Mouse (Mus musculus): ENCODE data around the gene Gm13420.

Gene Gm13420

DNA sequence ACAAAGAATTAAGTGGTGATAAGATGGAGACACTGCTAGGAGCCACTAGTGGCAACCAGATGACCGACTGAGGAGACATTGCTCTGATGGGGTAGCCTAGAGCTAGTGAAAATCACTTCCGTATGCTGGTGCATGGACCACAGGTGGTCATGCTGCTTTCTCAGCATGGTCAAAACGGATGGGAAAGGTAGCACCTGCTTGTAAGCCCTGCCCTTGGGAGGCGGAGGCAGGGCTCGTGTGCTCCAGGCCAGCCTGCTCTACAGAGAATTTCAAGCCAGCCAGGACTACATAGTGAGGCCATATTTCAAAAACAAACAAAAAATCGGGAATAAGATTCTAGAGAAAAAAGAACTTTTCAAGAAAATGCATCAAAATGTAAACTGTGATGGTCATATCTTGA, 50.1 kb downstream of the Gm13420 start:
- no peak for DNase-seq (ENCODE audit: low spot score in 2 of 2)

DNA sequence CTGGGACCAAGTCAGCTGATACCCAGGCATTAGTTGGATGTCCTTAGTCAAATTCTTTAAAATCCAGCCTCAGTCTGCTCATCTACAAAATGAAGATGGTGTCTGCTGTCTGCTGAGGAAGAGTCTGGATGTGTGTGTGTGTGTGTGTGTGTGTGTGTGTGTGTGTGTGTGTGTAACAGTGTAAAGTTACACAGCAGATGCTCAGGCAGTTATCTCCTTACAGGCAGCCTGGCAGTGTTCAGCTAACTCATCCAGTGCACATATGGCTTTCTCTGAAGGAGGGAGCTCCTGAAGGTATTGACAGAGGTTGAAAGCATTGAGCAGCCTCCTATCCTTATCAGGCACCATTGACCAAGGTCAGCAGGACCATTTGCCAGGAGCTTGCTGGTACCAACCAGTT, 50.6 kb downstream of the Gm13420 start:
- DNase-seq (ENCODE audit: low spot score in 2 of 2): no peak

DNA sequence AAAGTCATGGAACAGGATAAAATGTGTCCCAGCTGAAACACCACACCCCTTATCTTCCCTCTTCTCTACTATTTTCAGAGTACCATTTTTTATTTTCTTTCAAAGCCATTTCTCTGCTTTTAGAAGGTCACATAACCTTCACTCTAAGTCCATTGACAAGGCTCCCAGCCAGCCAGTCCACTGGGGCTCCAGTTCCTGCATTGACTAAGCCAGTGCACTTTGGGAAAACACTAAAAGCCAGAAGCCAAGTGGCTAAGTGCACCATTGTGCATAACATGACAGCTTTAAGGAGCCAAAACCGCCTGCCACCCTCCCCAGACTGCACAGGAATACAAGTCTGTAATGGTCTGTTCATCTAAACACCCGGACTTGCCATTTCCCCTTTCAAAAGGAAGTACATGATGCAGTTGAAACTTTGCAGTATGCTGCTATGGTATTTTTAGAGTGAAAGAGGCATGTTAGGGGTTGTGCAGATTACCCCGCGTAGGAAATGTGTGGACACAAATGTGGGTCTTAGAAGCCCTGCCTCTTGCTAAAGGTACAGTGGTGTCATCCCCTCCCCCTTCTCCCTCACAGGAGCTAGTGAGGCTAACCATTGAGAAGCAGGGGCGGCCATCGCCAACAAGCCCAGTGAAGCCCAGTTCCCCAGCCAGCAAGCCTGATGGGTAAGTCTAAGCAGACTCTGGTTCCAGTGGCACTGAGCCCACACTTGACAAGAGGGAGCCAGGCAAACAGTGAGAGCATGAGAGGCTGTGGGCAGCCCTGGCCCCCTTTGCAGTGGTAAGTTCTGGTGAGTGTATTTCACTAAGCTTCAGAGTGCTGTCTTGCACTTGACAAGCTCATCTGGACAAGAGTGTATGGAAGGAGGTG, 52.8 kb downstream of the Gm13420 start:
- no peak for DNase-seq (ENCODE audit: low spot score in 2 of 2)

DNA sequence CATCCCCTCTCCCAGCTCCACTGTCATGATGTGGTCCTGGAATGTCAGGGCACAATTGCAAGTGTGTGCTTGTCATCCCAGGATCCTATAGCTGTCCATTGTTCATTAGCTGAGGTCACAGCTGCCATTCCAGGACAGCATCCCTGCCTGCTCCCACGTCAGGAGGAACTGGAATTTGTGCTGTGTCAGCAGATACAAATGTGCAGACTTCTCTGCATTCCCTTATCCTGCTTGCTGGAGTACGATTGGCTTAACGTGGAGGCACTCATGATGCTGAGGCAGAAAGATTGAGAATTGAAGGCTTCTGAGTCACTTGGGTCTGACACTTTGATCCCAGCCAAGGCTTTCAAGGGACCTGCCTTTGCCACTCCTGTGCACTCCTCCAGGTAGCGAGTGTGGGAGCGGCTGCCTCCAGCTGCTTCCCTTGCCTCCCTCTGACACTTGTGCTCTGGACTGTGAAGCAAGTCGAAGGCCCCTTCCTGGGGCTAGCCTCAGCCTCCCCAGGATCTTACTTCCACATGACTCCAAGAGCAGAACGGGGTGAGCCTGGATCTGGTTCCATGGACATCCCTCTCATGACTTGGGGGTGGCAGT, 55.2 kb downstream of the Gm13420 start:
- DNase-seq (ENCODE audit: low spot score in 2 of 2): no peak
